Mouse (Mus musculus): ENCODE results near the gene Mapk3.
A peak's percentile ranks its signal among the peaks of the same experiment; 100 is the strongest.

Mapk3 gene

DNA sequence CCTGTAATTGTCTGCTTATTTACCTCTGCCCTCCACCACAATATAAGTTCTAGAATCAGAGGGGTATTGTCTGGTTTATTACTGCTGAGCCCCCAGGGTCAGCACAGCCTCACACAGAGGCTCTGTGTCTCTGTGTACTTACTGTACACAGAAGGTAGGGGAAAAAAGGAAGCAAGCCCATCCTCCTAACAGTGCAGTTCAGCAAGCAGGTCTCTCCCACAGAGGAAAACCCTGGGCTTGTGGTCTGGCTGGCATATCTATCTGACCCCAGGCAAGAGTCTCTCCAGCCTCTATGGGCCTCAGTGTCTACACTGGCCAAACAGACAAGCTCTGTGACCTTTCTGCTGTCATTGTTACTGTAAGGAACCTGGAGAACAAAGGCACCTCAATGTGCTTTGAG is 44.4 kb downstream of the Mapk3 start:
- no peak for DNase-seq

DNA sequence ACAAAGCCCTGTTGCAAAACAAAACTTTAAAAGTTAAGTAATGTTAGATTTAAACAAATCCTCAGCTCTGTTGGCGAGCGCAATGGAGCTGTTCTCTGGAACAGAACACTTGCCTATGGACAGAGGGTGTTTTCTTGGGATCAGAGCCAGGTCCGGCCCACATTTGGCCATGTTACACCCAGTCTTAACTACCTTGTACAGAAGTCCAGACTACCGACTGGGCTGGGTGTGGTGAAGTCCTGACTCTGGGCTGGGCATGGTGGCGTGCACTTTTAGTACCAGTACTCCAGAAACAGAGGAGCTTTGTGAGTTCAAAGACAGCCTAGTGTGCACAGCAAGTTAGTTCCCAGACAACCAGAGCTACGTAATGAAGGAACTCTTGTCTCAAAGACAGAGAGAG is 47.6 kb downstream of the Mapk3 start:
- DNase-seq: peak; percentile 53 to 75

DNA sequence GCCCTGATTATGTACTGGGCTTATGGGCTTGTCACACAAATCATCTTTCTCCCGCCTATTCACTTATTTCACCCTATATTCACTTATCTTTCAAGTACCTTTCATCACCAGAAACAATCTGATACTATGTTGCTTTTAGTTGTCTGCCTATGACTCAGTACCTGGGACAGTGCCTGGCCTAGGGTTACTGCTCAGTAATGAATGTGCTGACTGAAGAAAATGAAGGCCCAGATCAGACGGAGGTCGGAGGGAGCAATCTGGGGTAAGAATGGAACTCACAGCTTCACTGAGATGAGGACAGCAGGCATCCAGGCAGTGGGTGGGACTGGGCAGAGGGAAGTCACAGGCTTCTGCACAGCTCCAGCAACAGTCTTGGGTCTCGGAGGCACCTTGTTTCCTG is 48.0 kb downstream of the Mapk3 start:
- no peak for DNase-seq

DNA sequence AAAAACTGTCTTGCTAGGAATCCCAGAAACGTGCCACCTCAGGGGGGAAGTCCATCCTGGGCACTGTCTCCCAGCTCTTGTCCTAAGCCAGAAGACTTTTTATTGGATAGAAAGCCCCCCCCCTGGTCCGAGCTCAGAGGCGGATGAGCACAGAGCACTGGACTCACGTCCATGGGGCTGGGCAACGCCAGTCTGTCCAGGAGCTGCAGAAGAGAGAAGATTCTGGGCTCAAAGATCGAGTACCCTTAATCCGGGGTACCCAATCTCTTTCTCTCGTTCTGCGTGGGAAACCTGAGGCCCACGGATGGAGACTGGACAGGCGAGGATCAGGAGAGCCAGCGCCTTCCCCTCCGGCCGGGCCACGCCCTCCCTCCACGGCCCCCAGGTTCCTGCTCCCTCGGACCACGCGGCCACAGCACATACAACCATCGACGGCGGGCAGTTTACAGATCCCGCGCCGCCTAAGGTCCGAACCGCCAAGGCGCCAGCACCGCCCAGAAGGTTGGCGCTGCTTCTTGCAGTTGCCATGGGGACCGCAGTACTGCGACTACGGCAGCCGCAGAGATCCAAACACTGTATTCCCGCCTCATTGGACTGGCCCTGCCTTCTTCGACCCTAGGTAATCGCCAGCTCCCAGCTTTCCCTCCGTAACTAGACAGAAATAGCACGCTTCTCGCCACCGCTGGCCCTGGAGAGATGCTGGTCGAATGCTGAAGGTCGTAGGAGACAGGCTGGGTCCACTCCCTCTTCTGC is 49.5 kb downstream of the Mapk3 start:
- DNase-seq: peak; percentile 87 to 92

DNA sequence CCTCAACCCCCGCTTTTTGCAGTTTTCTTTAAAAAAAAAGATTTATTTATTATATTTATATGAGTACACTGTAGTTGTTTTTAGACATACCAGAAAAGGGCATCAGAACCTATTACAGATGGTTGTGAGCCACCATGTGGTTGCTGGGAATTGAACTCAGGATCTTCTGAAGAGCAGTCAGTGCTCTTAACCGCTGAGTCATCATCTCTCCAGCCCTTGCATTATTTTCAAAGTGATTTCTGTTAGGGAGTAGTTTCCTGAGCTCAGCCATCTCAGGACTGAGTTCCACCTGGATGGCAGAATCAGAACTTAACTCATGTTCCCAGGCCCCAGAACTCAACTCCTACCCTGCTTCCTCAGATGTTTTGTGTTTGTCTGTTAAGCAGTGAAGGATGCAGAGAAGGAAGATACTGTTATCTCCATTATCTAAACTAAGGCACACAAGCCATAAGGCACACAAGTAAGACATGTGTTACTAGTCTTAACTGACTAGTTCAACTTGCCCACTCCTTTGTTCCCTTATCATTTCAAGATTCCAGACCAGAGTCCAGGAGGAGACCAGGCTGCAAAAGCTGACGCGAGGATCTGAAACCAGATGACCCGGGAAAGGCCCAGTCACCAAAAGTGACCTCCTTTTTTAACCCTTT is 50.4 kb downstream of the Mapk3 start:
- DNase-seq: no peak

Measured in lung, postnatal 4 days (tissue).